Mouse (Mus musculus) central nervous system, embryonic 11.5 days (tissue): ENCODE data around the gene Tas2r106. TPM values are rescaled to one million over a fixed set of nuclear protein-coding genes. Genes with fewer than 3 reads are reported as not detected.

Experiments used
- polyA plus RNA-seq: library from polyadenylated mRNA; depleted of rRNA; stranded (reverse); fragments of >200 nt; gene quantifications from 2 replicates; pipeline ENCODE4 v1.2.3, GENCODE M21; 2012; rRNA removed

Gene Tas2r106
- not detected in 2 replicates for polyA plus RNA-seq

GRCm38 (mm10) chr6:131678786-131679185 is at the start of gene Tas2r106:
TSS of gene Tas2r106 (minus strand) at chr6:131678886.

DNA sequence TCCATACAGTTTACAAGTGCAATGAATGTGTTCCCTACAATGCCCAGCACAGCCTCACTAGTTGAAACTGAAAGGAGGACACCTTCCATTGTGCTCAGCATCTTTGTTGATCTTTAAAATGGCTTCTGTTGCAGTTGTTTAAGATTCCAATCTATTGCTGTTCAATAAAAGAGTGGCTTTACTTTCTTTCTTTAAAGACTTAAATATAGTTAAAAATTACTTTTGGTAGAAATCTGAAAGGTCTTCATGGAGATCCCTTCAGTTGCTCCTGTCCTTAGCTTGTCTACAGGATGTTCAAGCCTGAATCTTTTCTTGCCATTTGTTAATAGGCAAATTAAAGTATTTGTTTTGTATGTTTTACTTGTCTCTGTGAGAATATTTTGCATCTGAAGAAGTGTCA is 11.3 kb upstream of the Tas2r106 start, which contains the start of gene Tas2r114:
TSS of gene Tas2r114 (minus strand) at position 101 of the 400 bp plus-strand sequence.

GRCm38 (mm10) chr6:131687395-131687794 is 8.7 kb upstream of the Tas2r106 start, which contains the start of gene Tas2r105:
TSS of gene Tas2r105 (minus strand) at chr6:131687495.

GRCm38 (mm10) chr6:131685644-131686043 is 7.0 kb upstream of the Tas2r106 start, which contains the start of gene Tas2r104:
TSS of gene Tas2r104 (minus strand) at chr6:131685744.

GRCm38 (mm10) chr6:131660049-131660448 is 18.6 kb downstream of the Tas2r106 start, which contains the start of gene Tas2r107:
TSS of gene Tas2r107 (minus strand) at chr6:131660149.

GRCm38 (mm10) chr6:131630812-131631211 is 47.9 kb downstream of the Tas2r106 start, which contains the start of gene Tas2r130:
TSS of gene Tas2r130 (minus strand) at chr6:131630912.

Other genes with a start within 250 kb of the Tas2r106 start
- not detected in 2 replicates for gene 5430401F13Rik, start 192.5 kb downstream of the Tas2r106 start, polyA plus RNA-seq
- gene Gm6619, start 192.5 kb downstream of the Tas2r106 start, polyA plus RNA-seq, result not detected in 2 replicates
- gene Tas2r130, start 48.0 kb downstream of the Tas2r106 start, polyA plus RNA-seq, result not detected in 2 replicates
- not detected in 2 replicates for gene Tas2r107, start 18.7 kb downstream of the Tas2r106 start, polyA plus RNA-seq
- not detected in 2 replicates for gene Tas2r104, start 6.9 kb upstream of the Tas2r106 start, polyA plus RNA-seq
- gene Tas2r105, start 8.6 kb upstream of the Tas2r106 start, polyA plus RNA-seq, result not detected in 2 replicates
- not detected in 2 replicates for gene Tas2r114, start 11.2 kb upstream of the Tas2r106 start, polyA plus RNA-seq